In the genomic region with DNA sequence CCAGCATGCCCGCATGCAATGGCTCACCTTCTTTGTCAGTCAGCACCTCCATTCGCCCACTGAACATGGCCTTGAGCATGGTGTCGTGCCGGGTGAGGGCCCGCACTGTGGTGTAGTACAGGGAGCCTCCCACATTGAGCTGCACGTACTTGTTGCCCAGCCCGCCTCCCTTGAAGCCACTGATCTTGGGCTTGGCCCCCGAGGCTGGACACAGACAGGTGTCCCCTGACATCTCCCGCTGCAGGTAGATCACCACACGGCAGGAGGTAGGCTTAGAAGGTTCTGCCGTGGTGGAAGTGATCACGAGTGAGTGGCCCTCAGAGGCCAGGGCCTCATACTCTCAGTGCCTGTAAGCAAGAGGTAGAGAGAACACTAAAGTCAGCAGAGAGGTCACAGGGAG, we compare ENCODE assay signal across 21 mouse cellular contexts. TPM values are rescaled to one million over a fixed set of nuclear protein-coding genes. Genes with fewer than 3 reads are reported as not detected.
DNase-seq lines count a peak whose midpoint lies in the region; ATAC-seq and TF ChIP-seq lines count a peak whose summit lies in the region.
"Had no signal": no experiment of that assay in that cellular context is flagged by ENCODE, and none has a peak within 500 bp of the region (broad histone marks: within the 10 kb centered on the region; RNA-seq: fewer than 3 reads in every experiment).

No protein-coding gene starts in this region.

- no peak for DNase-seq in gastrocnemius, adult 2 months
- no peak for DNase-seq in gastrocnemius, adult 18-20 months (ENCODE audit: low spot score)
- no peak for DNase-seq in heart, postnatal 10 days
- DNase-seq in kidney, postnatal 36 days: no peak
- DNase-seq in liver, adult 2 months (ENCODE audit: extremely low read depth, low read depth, low spot score): no peak
- DNase-seq in liver, embryonic 11.5 days (ENCODE audit: low spot score): no peak
- DNase-seq: adrenal gland, adult 8-10 months; cerebellum, adult 18-20 months; cerebellum, postnatal 14 days; forebrain, postnatal 0 days; gastrocnemius, postnatal 36 days; kidney, adult 8-10 months; layer of hippocampus, postnatal 36 days; lung, postnatal 14 days; thymus, adult 18-20 months; thymus, postnatal 36 days had no signal

- peak overlapping the region; percentile 13; the same call in 1 of the 2 replicates for H3K4me3 ChIP-seq in gastrocnemius, adult 2 months
- H3K4me3 ChIP-seq in heart, embryonic 14.5 days (ENCODE audit: control insufficient read depth in 1 of 2, insufficient read depth in 1 of 2, low read depth in 1 of 2, low read length in 2 of 2): no peak overlapping the region
- no peak overlapping the region for H3K4me3 ChIP-seq in kidney, embryonic 14.5 days (ENCODE audit: low read length)
- H3K4me3 ChIP-seq in liver, adult 2 months (ENCODE audit: insufficient read depth, low read depth, low read length): no peak overlapping the region
- H3K4me3 ChIP-seq in liver, embryonic 11.5 days (ENCODE audit: low read depth, low read length): no peak overlapping the region
- H3K4me3 ChIP-seq: limb, embryonic 13.5 days had no signal

- no peak overlapping the region; the same call in 1 of the 2 replicates for H3K4me2 ChIP-seq in heart, embryonic 14.5 days (ENCODE audit: low read length)
- no peak overlapping the region for H3K4me2 ChIP-seq in kidney, embryonic 14.5 days (replicated peaks; ENCODE audit: low read depth, low read length)
- H3K4me2 ChIP-seq in liver, embryonic 11.5 days: no peak overlapping the region
- H3K4me2 ChIP-seq: limb, embryonic 13.5 days; midbrain, embryonic 11.5 days had no signal

- H3K4me1 ChIP-seq in heart, embryonic 14.5 days (ENCODE audit: control insufficient read depth in 2 of 2, insufficient read depth in 2 of 2, low read length in 2 of 2): peaks cover 4 to 10% of the 10 kb centered on the region in 2 experiments; a peak in 3 of 4 replicates
- H3K4me1 ChIP-seq in kidney, embryonic 14.5 days (ENCODE audit: control insufficient read depth, insufficient read depth, low read length): peaks cover 21% of the 10 kb centered on the region
- no peaks in the 10 kb centered on the region for H3K4me1 ChIP-seq in liver, adult 2 months (ENCODE audit: control insufficient read depth, insufficient read depth, low read length)
- H3K4me1 ChIP-seq in liver, embryonic 11.5 days (replicated peaks; ENCODE audit: control insufficient read depth, insufficient read depth, low read length): peaks cover 5% of the 10 kb centered on the region; the same call in 1 of the 2 replicates

- peaks cover 67% of the 10 kb centered on the region for H3K36me3 ChIP-seq in heart, embryonic 14.5 days (ENCODE audit: control insufficient read depth, insufficient read depth, low read length)
- H3K36me3 ChIP-seq in kidney, embryonic 14.5 days (ENCODE audit: control insufficient read depth, insufficient read depth, low read length): peaks cover 52% of the 10 kb centered on the region
- peaks cover 19% of the 10 kb centered on the region; the same call in 1 of the 2 replicates for H3K36me3 ChIP-seq in liver, adult 2 months (ENCODE audit: control insufficient read depth, insufficient read depth, low read length)
- peaks cover 19% of the 10 kb centered on the region for H3K36me3 ChIP-seq in liver, embryonic 11.5 days (ENCODE audit: control insufficient read depth, insufficient read depth, low read length)

- ATAC-seq in heart, embryonic 14.5 days (ENCODE audit: insufficient number of reproducible peaks, insufficient read depth, low FRiP score, low read depth): no peak
- ATAC-seq in kidney, embryonic 14.5 days (ENCODE audit: low FRiP score, low TSS enrichment): no peak
- no peak for ATAC-seq in liver, embryonic 11.5 days (replicated peaks; ENCODE audit: low FRiP score)
- ATAC-seq: activated CD4-positive, CD25-positive, alpha-beta regulatory T cell, adult 4 months; forebrain, postnatal 0 days had no signal

- no peak overlapping the region for H3K9ac ChIP-seq in heart, embryonic 14.5 days (ENCODE audit: low read length)
- no peak overlapping the region for H3K9ac ChIP-seq in kidney, embryonic 14.5 days (ENCODE audit: low read depth, low read length)
- no peak overlapping the region for H3K9ac ChIP-seq in liver, adult 2 months (ENCODE audit: low read depth, low read length)
- no peak overlapping the region for H3K9ac ChIP-seq in liver, embryonic 11.5 days (ENCODE audit: low read depth, low read length)
- H3K9ac ChIP-seq: forebrain, postnatal 0 days; limb, embryonic 13.5 days had no signal

- no peak for TF ChIP-seq CTCF in gastrocnemius, adult 2 months (IDR thresholded peaks at IDR 0.05)
- TF ChIP-seq CTCF in liver, adult 2 months (IDR thresholded peaks at IDR 0.05; ENCODE audit: low read depth, low read length): no peak

- no peak for TF ChIP-seq POLR2A in liver, adult 2 months (IDR thresholded peaks at IDR 0.05; ENCODE audit: extremely low read depth, insufficient read depth, low read length)

- WGBS in heart, embryonic 14.5 days: 83% methylated on average over 12 of the region's 12 CpGs
- WGBS in kidney, embryonic 14.5 days: 78% methylated on average over 12 of the region's 12 CpGs
- WGBS in liver, adult 2 months: 82% methylated on average over 12 of the region's 12 CpGs
- WGBS in liver, embryonic 11.5 days: 89% methylated on average over 12 of the region's 12 CpGs

- H3K9me3 ChIP-seq in heart, embryonic 14.5 days (ENCODE audit: control insufficient read depth, low read length): no peaks in the 10 kb centered on the region
- no peaks in the 10 kb centered on the region for H3K9me3 ChIP-seq in kidney, embryonic 14.5 days (ENCODE audit: control insufficient read depth, low read length)
- H3K9me3 ChIP-seq in liver, embryonic 11.5 days (ENCODE audit: control insufficient read depth, low read length): no peaks in the 10 kb centered on the region
- H3K9me3 ChIP-seq: limb, embryonic 13.5 days had no signal

- intact Hi-C loops in gastrocnemius, adult 2 months (cut with DNase I): no loop called here
- intact Hi-C loops in heart, postnatal 10 days (cut with DNase I): no loop called here

- no peaks in the 10 kb centered on the region for H3K27me3 ChIP-seq in heart, embryonic 14.5 days (ENCODE audit: control insufficient read depth, insufficient read depth, low read length)
- H3K27me3 ChIP-seq in kidney, embryonic 14.5 days (ENCODE audit: control insufficient read depth, insufficient read depth, low read length): no peaks in the 10 kb centered on the region
- H3K27me3 ChIP-seq in liver, adult 2 months (ENCODE audit: control insufficient read depth, insufficient read depth, low read length): no peaks in the 10 kb centered on the region
- no peaks in the 10 kb centered on the region for H3K27me3 ChIP-seq in liver, embryonic 11.5 days (replicated peaks; ENCODE audit: control insufficient read depth, insufficient read depth, low read length)
- H3K27me3 ChIP-seq: limb, embryonic 13.5 days had no signal

- H3K79me2 ChIP-seq in liver, adult 2 months (ENCODE audit: control insufficient read depth, insufficient read depth, low read length): peaks cover 12% of the 10 kb centered on the region; the same call in 1 of the 2 replicates

- peak overlapping the region; percentile 80 for H3K27ac ChIP-seq in gastrocnemius, adult 2 months
- peak overlapping the region; percentile 74 to 78; a peak in 2 of 4 replicates for H3K27ac ChIP-seq in heart, embryonic 14.5 days (replicated peaks in 1 of 2; ENCODE audit: control insufficient read depth in 1 of 2, insufficient read depth in 1 of 2, low read depth in 2 of 2, low read length in 2 of 2)
- peak overlapping the region; percentile 1; the same call in 1 of the 2 replicates for H3K27ac ChIP-seq in kidney, embryonic 14.5 days (ENCODE audit: low read depth, low read length)
- peak overlapping the region; percentile 87 for H3K27ac ChIP-seq in liver, adult 2 months (replicated peaks; ENCODE audit: insufficient read depth, low read depth, low read length)
- no peak overlapping the region; the same call in 1 of the 2 replicates for H3K27ac ChIP-seq in liver, embryonic 11.5 days (ENCODE audit: low read depth, low read length)
- H3K27ac ChIP-seq: limb, embryonic 13.5 days had no signal

RNA-seq across cellular contexts. Expression of a gene that starts 6.1 kb away (rescaled TPM):
- 10 to 100 TPM; 45.7 to 49.8 TPM for total RNA-seq in gastrocnemius, adult 2 months (2021)
- total RNA-seq in gastrocnemius, adult 18-20 months (2021): 10 to 100 TPM; 44.0 to 48.1 TPM
- 77.6 and 77.9 TPM in 2 replicates for polyA plus RNA-seq in heart, embryonic 14.5 days (2014; fragmentation: Nextera tagmentation; extraction: Ambion mirVana)
- total RNA-seq in heart, postnatal 10 days (2021): 10 to 100 TPM; 62.7 to 66.2 TPM
- polyA plus RNA-seq in kidney, embryonic 14.5 days (2014; fragmentation: Nextera tagmentation; extraction: Ambion mirVana): 77.1 and 88.9 TPM in 2 replicates
- total RNA-seq in liver, adult 2 months (2014; rRNA removed): 11.5 and 14.4 TPM in 2 replicates
- 13.9 and 16.7 TPM in 2 replicates for polyA plus RNA-seq in liver, adult 2 months (2012; rRNA removed)
- polyA plus RNA-seq in liver, embryonic 11.5 days (2014; fragmentation: Nextera tagmentation; extraction: Ambion mirVana): 42.1 and 42.2 TPM in 2 replicates

RNA-seq across cellular contexts. Expression of a gene that starts 6.2 kb away (rescaled TPM):
- 10 to 100 TPM; 17.8 to 21.6 TPM for total RNA-seq in gastrocnemius, adult 2 months (2021)
- 10 to 100 TPM; 17.5 to 17.6 TPM for total RNA-seq in gastrocnemius, adult 18-20 months (2021)
- 104 and 112 TPM in 2 replicates for polyA plus RNA-seq in heart, embryonic 14.5 days (2014; fragmentation: Nextera tagmentation; extraction: Ambion mirVana)
- total RNA-seq in heart, postnatal 10 days (2021): 10 to 100 TPM; 50.6 to 53.5 TPM
- polyA plus RNA-seq in kidney, embryonic 14.5 days (2014; fragmentation: Nextera tagmentation; extraction: Ambion mirVana): 125 and 126 TPM in 2 replicates
- 107 and 120 TPM in 2 replicates for total RNA-seq in liver, adult 2 months (2014; rRNA removed)
- 80.7 and 84.2 TPM in 2 replicates for polyA plus RNA-seq in liver, adult 2 months (2012; rRNA removed)
- polyA plus RNA-seq in liver, embryonic 11.5 days (2014; fragmentation: Nextera tagmentation; extraction: Ambion mirVana): 112 and 114 TPM in 2 replicates

RNA-seq across cellular contexts. Expression of a gene that starts 18.0 kb away (rescaled TPM):
- 100 to 1,000 TPM in 1 of 2 experiments, 10 to 100 TPM in 1; 98.0 to 113 TPM for total RNA-seq in gastrocnemius, adult 2 months (2021)
- total RNA-seq in gastrocnemius, adult 18-20 months (2021): 100 to 1,000 TPM in 1 of 2 experiments, 10 to 100 TPM in 1; 99.0 to 100 TPM
- 155 and 161 TPM in 2 replicates for polyA plus RNA-seq in heart, embryonic 14.5 days (2014; fragmentation: Nextera tagmentation; extraction: Ambion mirVana)
- 100 to 1,000 TPM; 161 to 163 TPM for total RNA-seq in heart, postnatal 10 days (2021)
- polyA plus RNA-seq in kidney, embryonic 14.5 days (2014; fragmentation: Nextera tagmentation; extraction: Ambion mirVana): 122 and 161 TPM in 2 replicates
- total RNA-seq in liver, adult 2 months (2014; rRNA removed): 63.5 and 67.5 TPM in 2 replicates
- 77.6 and 80.9 TPM in 2 replicates for polyA plus RNA-seq in liver, adult 2 months (2012; rRNA removed)
- 151 and 154 TPM in 2 replicates for polyA plus RNA-seq in liver, embryonic 11.5 days (2014; fragmentation: Nextera tagmentation; extraction: Ambion mirVana)

RNA-seq across cellular contexts. Expression of a gene that starts 18.0 kb away (rescaled TPM):
- total RNA-seq in gastrocnemius, adult 2 months (2021): 10 to 100 TPM; 11.9 to 13.0 TPM
- total RNA-seq in gastrocnemius, adult 18-20 months (2021): 10 to 100 TPM; 13.3 to 15.1 TPM
- polyA plus RNA-seq in heart, embryonic 14.5 days (2014; fragmentation: Nextera tagmentation; extraction: Ambion mirVana): 41.2 and 44.4 TPM in 2 replicates
- 10 to 100 TPM; 14.9 to 16.6 TPM for total RNA-seq in heart, postnatal 10 days (2021)
- polyA plus RNA-seq in kidney, embryonic 14.5 days (2014; fragmentation: Nextera tagmentation; extraction: Ambion mirVana): 61.2 and 63.6 TPM in 2 replicates
- 7.7 and 10.8 TPM in 2 replicates for total RNA-seq in liver, adult 2 months (2014; rRNA removed)
- polyA plus RNA-seq in liver, adult 2 months (2012; rRNA removed): 5.9 and 6.1 TPM in 2 replicates
- 59.9 and 61.9 TPM in 2 replicates for polyA plus RNA-seq in liver, embryonic 11.5 days (2014; fragmentation: Nextera tagmentation; extraction: Ambion mirVana)

RNA-seq across cellular contexts. Expression of a gene that starts 20.6 kb away (rescaled TPM):
- 1 to 10 TPM; 2.3 to 2.5 TPM for total RNA-seq in gastrocnemius, adult 2 months (2021)
- total RNA-seq in gastrocnemius, adult 18-20 months (2021): 1 to 10 TPM; 1.0 to 1.5 TPM
- polyA plus RNA-seq in heart, embryonic 14.5 days (2014; fragmentation: Nextera tagmentation; extraction: Ambion mirVana): 51.7 and 54.7 TPM in 2 replicates
- 10 to 100 TPM; 14.5 to 16.8 TPM for total RNA-seq in heart, postnatal 10 days (2021)
- polyA plus RNA-seq in kidney, embryonic 14.5 days (2014; fragmentation: Nextera tagmentation; extraction: Ambion mirVana): 91.1 and 103 TPM in 2 replicates
- total RNA-seq in liver, adult 2 months (2014; rRNA removed): 102 and 123 TPM in 2 replicates
- 76.5 and 91.6 TPM in 2 replicates for polyA plus RNA-seq in liver, adult 2 months (2012; rRNA removed)
- polyA plus RNA-seq in liver, embryonic 11.5 days (2014; fragmentation: Nextera tagmentation; extraction: Ambion mirVana): 173 and 183 TPM in 2 replicates
